Mouse (Mus musculus) telencephalon, adult 2 months (tissue): ENCODE data around the gene Smyd1.

ENCODE experiments used
- DNase-seq: peaks from one replicate; pipeline ENCODE4 v3.0.0-alpha.2; 2011; ENCODE audit warnings: low read depth, low spot score

Gene Smyd1

DNA sequence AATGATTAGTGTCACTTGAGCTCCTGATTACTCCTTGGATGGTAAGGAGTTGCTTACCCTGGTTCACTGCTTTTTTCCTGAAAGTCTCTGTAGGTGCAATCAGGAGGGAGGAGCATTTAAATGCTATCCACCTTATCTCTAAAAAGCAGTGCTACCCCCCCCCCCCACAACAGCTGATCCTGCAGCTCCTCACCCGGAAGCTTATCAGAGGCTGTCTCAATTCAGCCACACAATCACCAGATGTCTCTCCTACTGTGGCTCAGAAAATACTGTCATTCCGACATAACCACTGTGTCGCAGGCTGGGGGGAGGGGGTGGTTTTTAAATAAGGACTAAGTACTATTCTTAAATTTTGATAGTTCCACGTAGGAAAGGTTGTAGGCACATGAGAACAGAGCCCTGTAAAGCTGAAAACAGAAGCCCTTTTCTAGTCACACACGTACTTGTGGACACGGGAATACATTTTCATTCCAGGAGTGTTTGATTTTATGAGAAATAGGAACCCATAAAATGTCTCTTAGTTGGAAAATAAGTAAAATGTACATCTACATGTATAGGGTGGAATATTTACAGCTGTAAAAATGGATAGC is 61.9 kb downstream of the Smyd1 start:
- no peak for DNase-seq

GRCm38 (mm10) chr6:71259166-71259565 is 62.9 kb downstream of the Smyd1 start:
- no peak for DNase-seq

DNA sequence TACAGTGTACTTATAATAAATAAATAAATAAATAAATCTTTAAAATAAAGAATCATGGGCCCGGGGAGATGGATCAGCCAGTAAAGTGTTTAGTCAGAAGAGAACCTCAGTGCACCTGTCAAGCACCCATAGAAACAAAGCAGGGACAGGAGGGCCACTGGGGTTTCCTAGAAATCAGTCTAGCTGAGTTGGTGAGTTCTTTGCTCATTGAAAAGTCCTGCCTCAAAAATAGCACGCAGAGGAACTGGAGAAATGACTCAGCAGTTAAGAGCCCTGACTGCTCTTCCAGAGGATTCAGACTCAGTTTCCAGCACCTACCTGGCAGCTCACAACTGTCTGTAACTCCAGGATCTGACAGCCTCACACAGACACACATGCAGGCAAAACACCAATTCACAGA is 63.5 kb downstream of the Smyd1 start:
- DNase-seq, result no peak

DNA sequence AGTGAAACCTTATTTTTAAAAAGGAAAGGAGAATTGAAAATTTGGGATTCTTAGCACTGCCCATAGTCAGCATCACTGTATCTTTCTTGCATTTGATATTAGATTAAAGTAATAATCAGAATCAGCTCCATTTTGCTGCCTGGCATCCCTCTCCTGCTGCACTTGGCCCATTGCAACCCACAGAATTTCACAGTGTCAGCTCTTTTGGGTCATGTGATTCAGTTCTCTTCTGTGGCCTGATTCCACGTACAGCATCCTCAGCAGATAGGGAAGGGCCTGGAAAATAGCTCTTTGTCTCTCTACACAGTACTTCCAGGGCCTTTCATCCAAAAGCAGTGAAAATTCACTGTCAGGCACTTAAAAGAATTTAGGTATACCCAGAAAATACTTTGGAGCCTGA is 64.7 kb downstream of the Smyd1 start:
- DNase-seq, result peak; percentile 9

DNA sequence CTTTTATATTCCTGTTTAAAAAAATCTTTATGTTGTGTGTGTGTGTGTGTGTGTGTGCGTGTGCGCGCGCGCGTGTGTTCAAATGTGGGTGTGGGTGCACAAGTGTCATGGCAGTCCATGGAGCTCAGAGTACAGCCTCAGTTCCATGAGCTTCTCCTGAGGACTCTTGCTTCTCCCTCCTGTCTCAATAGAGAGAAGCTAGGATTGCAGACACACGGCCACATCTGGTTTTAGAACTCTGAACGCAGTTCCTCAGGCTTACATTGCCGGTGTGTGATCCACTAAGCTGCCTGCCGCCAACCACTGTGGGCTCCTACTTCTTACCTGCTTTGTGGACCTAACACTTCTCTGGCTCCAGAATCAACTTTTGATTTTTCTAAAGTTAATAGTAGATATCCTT is 65.9 kb downstream of the Smyd1 start:
- no peak for DNase-seq

GRCm38 (mm10) chr6:71254456-71254855 is 67.6 kb downstream of the Smyd1 start:
- no peak for DNase-seq

DNA sequence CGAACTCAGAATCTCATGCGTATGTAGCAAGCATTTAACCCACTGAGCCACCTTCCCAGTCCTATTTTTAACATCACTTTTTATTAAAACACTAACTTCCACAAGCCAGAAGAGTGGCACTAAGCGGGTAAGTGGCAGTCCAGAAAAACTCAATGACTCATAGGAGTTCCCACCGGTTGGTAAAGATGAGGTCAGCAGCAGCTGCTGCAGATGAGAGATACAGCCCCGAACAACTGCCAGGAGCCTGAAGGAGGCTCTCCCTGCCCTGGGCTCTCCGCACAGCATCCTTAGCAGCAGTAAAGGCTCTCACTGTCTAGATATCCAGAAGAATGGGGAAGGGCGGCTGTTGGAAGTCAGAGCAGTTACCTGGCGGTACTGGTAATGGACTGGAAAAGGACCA is 71.1 kb downstream of the Smyd1 start:
- no peak for DNase-seq

DNA sequence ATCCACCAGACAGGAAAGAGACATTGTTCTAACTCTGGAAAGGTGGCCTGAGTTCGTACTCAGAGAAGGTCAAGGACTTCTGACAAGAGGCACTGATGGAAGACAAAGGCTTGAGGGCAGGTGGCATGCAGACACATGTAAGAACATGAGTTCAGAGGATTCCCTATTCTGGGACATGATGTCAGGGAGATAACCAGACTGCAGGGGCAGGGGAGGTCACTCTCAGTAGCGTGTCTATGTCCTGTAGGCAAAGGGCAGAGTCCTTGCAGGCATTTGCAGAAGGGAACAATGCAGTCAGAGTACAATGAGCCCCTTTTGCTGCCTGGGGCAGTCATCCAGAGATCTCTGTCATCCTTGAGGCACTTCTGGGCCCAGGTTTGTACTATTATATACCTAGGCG is 72.4 kb downstream of the Smyd1 start:
- no peak for DNase-seq

- no peak for DNase-seq
Observed at GRCm38 (mm10) chr6:71248420-71248819, 73.6 kb downstream of the Smyd1 start.

DNA sequence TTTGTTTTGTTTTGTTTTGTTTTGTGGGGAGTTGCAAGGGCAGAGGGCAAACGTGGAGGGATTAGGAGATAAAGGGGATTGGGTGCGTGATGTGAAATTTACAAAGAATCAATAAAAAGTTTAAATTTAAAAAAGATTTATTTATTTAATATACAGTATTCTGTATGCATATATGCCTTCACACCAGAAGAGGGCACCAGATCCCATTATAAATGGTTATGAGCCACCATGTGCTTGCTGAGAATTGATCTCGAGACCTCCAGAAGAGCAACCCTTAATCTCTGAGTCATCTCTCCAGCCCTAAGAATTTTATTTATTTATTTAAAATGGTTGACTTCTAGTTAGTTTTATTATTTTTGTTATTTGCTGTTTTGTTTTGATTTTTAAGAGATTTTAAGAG is 78.8 kb downstream of the Smyd1 start:
- DNase-seq, result no peak

GRCm38 (mm10) chr6:71242811-71243210 is 79.2 kb downstream of the Smyd1 start:
- no peak for DNase-seq

DNA sequence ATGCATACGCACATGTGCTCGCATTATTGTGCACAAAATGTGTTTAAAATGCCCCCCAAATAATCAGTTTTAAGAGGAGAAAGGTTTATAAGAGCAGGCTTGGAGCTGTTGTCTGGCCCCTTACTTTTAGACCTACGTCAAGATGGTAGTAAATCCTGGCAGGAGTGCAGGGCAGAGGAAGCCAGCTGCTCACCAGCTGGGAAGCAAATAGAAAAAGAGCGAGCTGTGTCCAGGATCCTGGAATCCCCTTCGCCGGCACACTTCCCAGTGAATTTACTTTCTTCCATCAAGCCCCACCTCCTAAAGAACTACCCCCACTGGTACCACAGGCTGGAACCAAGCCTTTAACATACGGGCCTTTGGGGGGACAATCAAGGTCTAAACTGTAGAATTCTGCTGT is 81.2 kb downstream of the Smyd1 start:
- DNase-seq, result no peak

DNA sequence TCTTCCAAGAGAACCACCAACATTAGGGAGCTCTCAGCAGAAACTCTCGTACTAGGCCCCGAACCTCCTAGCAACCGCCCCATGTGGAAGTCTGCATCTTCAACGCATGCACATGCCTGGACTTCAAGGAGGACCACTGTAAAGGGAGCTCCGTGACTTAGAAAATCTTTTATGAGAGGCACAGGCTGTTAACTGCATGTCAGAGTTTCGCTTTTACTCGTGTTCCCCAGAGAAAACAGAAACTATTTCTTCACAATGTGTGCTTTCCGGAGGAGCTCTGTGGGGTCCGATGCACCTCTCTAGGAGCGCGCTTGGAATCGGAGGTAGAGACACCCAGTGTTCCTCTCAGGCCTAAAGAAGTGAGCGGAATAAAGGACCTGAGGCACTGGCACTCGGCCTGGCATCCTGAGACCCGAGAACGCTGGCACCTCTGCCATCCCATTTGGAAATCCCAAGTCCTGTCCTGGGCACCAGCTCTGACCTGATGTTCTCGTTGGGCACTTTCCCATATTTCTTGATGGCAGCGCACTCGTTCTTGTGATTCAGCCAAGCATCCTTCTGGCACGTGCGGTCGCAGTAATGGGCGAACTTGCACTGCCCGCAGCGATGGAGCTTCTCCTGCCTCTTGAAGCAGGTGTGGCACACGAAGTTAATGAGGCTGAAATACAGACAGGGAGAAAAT is 82.8 kb downstream of the Smyd1 start:
- DNase-seq, result no peak

DNA sequence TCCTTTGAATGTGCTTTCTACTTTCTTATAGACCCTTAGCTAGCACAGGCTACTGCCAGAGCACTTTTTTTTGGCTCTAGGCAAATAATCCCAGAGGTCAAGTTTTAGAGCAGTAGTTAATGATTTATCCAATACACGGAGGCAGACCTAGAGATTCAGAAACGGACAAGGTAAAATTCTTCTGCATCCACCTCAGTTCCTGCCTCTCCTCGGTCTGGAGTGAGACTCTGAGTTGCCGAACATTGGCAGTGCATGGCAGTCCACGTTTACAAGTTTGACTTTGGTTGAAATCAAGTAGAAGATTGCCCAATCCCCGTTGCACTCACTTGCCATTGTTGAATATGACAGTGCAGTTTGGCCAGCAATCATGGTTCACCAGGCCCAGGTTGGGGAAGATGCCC is 85.0 kb downstream of the Smyd1 start:
- no peak for DNase-seq

DNA sequence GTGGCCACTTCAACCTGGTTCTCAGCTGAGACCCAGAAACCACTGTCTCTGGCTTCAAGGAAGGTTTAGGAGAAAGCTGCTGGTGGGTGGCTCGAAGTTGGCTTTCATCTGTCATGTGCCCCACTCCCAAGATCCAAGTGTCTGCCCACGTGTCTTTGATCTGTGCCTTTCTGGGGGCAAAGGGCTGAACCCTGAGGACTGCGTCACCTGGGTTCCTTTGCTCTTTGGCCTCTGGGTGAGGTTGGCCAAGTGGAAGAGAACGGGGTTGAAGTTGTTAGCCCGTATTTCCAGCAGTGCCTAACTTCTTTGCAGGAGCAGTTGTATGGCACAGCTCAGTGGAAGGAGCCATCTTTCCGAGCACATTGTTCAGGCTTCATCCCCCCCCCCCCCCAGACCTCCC is 85.5 kb downstream of the Smyd1 start:
- no peak for DNase-seq

DNA sequence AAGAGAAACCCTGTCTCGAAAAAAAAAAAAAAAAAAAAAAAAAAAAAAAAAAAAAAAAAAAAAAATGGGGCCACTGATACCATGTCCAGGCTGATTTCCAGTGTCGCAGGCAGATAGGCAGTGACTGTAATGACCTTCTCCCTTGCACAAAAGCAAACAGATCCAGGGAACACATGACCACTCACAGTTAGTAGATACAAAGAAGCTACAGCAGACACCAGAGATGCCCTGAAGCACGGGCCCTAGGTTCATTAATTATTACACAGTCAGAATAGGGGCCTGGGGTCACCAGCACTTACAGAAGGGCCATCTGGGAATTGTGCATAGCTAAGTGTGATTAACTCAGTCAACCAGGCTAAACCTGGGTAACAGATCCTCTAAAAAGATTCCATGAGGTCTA is 86.1 kb downstream of the Smyd1 start:
- DNase-seq, result no peak

- DNase-seq, result no peak
Observed at GRCm38 (mm10) chr6:71235121-71235520, 86.9 kb downstream of the Smyd1 start.

- DNase-seq, result no peak
Observed at GRCm38 (mm10) chr6:71227157-71227770, 94.8 kb downstream of the Smyd1 start.

- DNase-seq, result no peak
Observed at GRCm38 (mm10) chr6:71226544-71226943, 95.5 kb downstream of the Smyd1 start.

DNA sequence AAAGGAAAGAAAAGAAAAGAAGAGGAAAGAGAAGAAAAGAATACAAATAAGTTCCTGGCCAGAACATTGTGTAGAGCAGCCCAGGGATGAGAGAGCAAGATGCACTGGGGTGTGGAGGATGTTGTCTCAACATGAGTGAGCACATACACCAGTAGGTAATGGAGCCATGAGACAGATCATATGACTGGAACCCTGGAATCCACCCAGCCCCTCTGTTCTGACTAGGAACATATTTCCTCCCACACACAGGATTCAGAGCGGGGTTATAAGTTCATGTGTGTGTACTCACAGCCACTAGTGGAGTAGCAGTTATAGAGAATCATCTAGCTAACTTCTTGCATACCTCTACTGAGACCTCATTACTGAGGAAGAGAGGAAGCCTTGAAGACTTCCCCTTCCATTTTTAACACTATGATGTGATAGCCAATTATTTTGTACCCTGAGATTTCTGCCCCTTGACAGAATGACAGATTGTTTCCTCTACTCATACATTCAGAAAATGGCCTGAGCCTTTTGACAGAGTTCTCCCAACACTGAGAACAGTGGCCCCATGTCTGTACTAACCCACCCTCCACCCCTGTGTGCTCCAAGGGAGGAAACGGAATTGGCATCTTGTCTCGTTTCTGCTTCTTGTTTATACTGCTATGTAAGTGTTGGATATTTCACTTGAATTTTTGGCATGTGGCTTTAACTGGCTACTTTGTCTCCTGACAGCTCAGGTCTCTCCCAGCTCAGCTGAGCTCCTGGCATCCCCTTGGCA is 97.7 kb downstream of the Smyd1 start:
- no peak for DNase-seq

- DNase-seq, result no peak
Observed at GRCm38 (mm10) chr6:71221501-71221900, 100.5 kb downstream of the Smyd1 start.

DNA sequence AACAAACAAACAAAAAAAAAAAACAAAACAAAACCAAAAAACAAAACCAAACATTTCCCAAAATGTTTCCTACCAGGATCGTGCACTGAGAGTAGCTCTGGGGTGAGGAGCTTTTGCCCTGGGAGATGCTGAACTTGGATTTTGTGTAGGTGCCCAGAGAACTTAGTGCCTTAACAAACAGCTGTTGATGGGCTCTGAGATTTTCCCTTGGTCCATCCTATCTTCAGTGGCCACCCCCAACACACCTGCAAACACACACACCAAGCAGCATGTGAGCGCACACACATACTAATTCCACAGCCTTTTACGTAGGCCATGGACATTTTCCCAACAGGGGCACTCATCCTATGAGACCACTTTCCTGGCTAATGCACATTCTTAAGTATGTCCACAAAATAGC is 109.6 kb downstream of the Smyd1 start:
- DNase-seq, result no peak

DNA sequence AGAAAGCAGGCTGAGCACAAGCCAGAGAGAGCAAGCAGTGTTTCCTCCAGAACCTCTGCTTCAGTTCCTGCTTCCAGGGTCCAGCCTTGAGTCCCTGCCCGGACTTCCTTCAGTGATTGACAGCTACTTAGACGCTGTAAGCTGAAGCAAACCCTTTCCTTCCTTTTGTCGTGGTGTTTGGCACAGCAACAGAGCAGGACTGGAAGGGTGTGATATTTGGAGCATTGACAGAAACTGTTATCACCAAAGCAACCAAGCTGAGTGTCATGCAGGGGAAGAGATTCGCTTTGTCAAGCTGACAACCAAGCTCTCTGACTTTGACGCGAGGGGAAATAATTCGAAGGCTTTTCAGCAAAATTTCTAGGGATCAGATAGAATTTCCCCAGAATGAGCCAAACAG is 110.1 kb downstream of the Smyd1 start:
- no peak for DNase-seq
